Mouse (Mus musculus) adrenal gland, adult 2 months (tissue): Measurements from ENCODE around the gene Stat2. TPM values are rescaled to one million over a fixed set of nuclear protein-coding genes. Genes with fewer than 3 reads are reported as not detected.

ENCODE experiments used
- DNase-seq: peaks from one replicate; pipeline ENCODE4 v3.0.0; 2021
- polyA plus RNA-seq: library from polyadenylated mRNA; depleted of rRNA; stranded (reverse); fragments of >200 nt; gene quantifications from 2 replicates; pipeline ENCODE4 v1.2.3, GENCODE M21; 2012; rRNA removed
- total RNA-seq, 2 experiments: library from RNA; stranded (reverse); gene quantifications; 2 replicates each; pipeline ENCODE4 v1.2.3; 2021

Stat2 gene
- total and polyA plus RNA-seq, 3 experiments: 24.0 to 39.2 (median 33.5) TPM

- no peak for DNase-seq
Measured at GRCm38 (mm10) chr10:128338415-128338814, 68.1 kb downstream of the Stat2 start.

- DNase-seq: no peak
Measured at GRCm38 (mm10) chr10:128338948-128339347, 68.6 kb downstream of the Stat2 start.

- no peak for DNase-seq
Measured at GRCm38 (mm10) chr10:128340257-128340656, 69.9 kb downstream of the Stat2 start.

Other genes starting within 250 kb of the Stat2 start
- 100 to 1,000 TPM; 607 to 630 TPM for gene Naca, start 235.0 kb upstream of the Stat2 start, total RNA-seq
- gene Naca, start 235.0 kb upstream of the Stat2 start, polyA plus RNA-seq: 178 and 209 TPM in 2 replicates
- gene Ptges3, start 211.6 kb upstream of the Stat2 start, total RNA-seq: 100 to 1,000 TPM; 179 to 195 TPM
- gene Ptges3, start 211.6 kb upstream of the Stat2 start, polyA plus RNA-seq: 124 and 151 TPM in 2 replicates
- 1,000 to 10,000 TPM; 2,694 to 3,346 TPM for gene Atp5b, start 187.3 kb upstream of the Stat2 start, total RNA-seq
- 7,039 and 9,498 TPM in 2 replicates for gene Atp5b, start 187.3 kb upstream of the Stat2 start, polyA plus RNA-seq
- gene Baz2a, start 179.0 kb upstream of the Stat2 start, total RNA-seq: 10 to 100 TPM; 40.8 to 49.6 TPM
- gene Baz2a, start 179.0 kb upstream of the Stat2 start, polyA plus RNA-seq: 24.5 and 31.6 TPM in 2 replicates
- 100 to 1,000 TPM in 1 of 2 experiments, 10 to 100 TPM in 1; 99.3 to 124 TPM for gene Rbms2, start 90.3 kb upstream of the Stat2 start, total RNA-seq
- gene Rbms2, start 90.3 kb upstream of the Stat2 start, polyA plus RNA-seq: 118 and 130 TPM in 2 replicates
- 1 to 10 TPM; 2.5 to 3.7 TPM for gene Gls2, start 76.1 kb upstream of the Stat2 start, total RNA-seq
- gene Gls2, start 76.1 kb upstream of the Stat2 start, polyA plus RNA-seq: 3.8 and 7.5 TPM in 2 replicates
- 10 to 100 TPM; 14.3 to 17.0 TPM for gene Spryd4, start 58.8 kb upstream of the Stat2 start, total RNA-seq
- gene Spryd4, start 58.8 kb upstream of the Stat2 start, polyA plus RNA-seq: 5.8 and 7.4 TPM in 2 replicates
- not detected for gene Mip, start 44.7 kb upstream of the Stat2 start, total RNA-seq
- gene Mip, start 44.7 kb upstream of the Stat2 start, polyA plus RNA-seq: not detected in 2 replicates
- 1 to 10 TPM; 4.8 to 7.2 TPM for gene Timeless, start 38.5 kb upstream of the Stat2 start, total RNA-seq
- gene Timeless, start 38.5 kb upstream of the Stat2 start, polyA plus RNA-seq: 1.9 and 2.8 TPM in 2 replicates
- 1 to 10 TPM in 1 of 2 experiments, not detected in 1; 1.5 TPM for gene Apon, start 16.5 kb upstream of the Stat2 start, total RNA-seq
- 0.10 and 0.40 TPM in 2 replicates for gene Apon, start 16.5 kb upstream of the Stat2 start, polyA plus RNA-seq
- gene Apof, start 1.9 kb upstream of the Stat2 start, total RNA-seq: 10 to 100 TPM in 1 of 2 experiments, under 1 TPM in 1; 0.76 to 19.1 TPM
- 11.0 and 25.2 TPM in 2 replicates for gene Apof, start 1.9 kb upstream of the Stat2 start, polyA plus RNA-seq
- gene Il23a, start 28.2 kb downstream of the Stat2 start, total RNA-seq: not detected
- not detected in 2 replicates for gene Il23a, start 28.2 kb downstream of the Stat2 start, polyA plus RNA-seq
- 10 to 100 TPM; 13.8 to 18.3 TPM for gene Pan2, start 32.8 kb downstream of the Stat2 start, total RNA-seq
- gene Pan2, start 32.8 kb downstream of the Stat2 start, polyA plus RNA-seq: 17.2 and 20.4 TPM in 2 replicates
- gene Cnpy2, start 51.9 kb downstream of the Stat2 start, total RNA-seq: 100 to 1,000 TPM; 180 to 204 TPM
- gene Cnpy2, start 51.9 kb downstream of the Stat2 start, polyA plus RNA-seq: 20.1 and 28.6 TPM in 2 replicates
- 100 to 1,000 TPM; 391 to 444 TPM for gene Cs, start 67.2 kb downstream of the Stat2 start, total RNA-seq
- 315 and 332 TPM in 2 replicates for gene Cs, start 67.2 kb downstream of the Stat2 start, polyA plus RNA-seq
- 10 to 100 TPM; 72.2 to 77.1 TPM for gene Coq10a, start 98.4 kb downstream of the Stat2 start, total RNA-seq
- gene Coq10a, start 98.4 kb downstream of the Stat2 start, polyA plus RNA-seq: 44.2 and 116 TPM in 2 replicates
- gene Ankrd52, start 106.6 kb downstream of the Stat2 start, total RNA-seq: 10 to 100 TPM; 48.3 to 59.3 TPM
- 44.2 and 53.1 TPM in 2 replicates for gene Ankrd52, start 106.6 kb downstream of the Stat2 start, polyA plus RNA-seq
- not detected for gene Slc39a5, start 130.7 kb downstream of the Stat2 start, total RNA-seq
- not detected in 2 replicates for gene Slc39a5, start 130.7 kb downstream of the Stat2 start, polyA plus RNA-seq
- gene Nabp2, start 140.9 kb downstream of the Stat2 start, total RNA-seq: 10 to 100 TPM; 79.3 to 93.8 TPM
- gene Nabp2, start 140.9 kb downstream of the Stat2 start, polyA plus RNA-seq: 21.3 and 22.2 TPM in 2 replicates
- gene Rnf41, start 141.1 kb downstream of the Stat2 start, total RNA-seq: 10 to 100 TPM; 39.1 to 41.7 TPM
- 24.4 and 28.4 TPM in 2 replicates for gene Rnf41, start 141.1 kb downstream of the Stat2 start, polyA plus RNA-seq
- 100 to 1,000 TPM; 120 to 128 TPM for gene Smarcc2, start 188.7 kb downstream of the Stat2 start, total RNA-seq
- gene Smarcc2, start 188.7 kb downstream of the Stat2 start, polyA plus RNA-seq: 129 and 130 TPM in 2 replicates
- gene Myl6, start 223.6 kb downstream of the Stat2 start, total RNA-seq: 100 to 1,000 TPM; 786 to 985 TPM
- 324 and 445 TPM in 2 replicates for gene Myl6, start 223.6 kb downstream of the Stat2 start, polyA plus RNA-seq
- 1 to 10 TPM; 6.2 to 8.3 TPM for gene Myl6b, start 228.1 kb downstream of the Stat2 start, total RNA-seq
- gene Myl6b, start 228.1 kb downstream of the Stat2 start, polyA plus RNA-seq: 5.1 and 5.7 TPM in 2 replicates